Mouse (Mus musculus) megakaryocyte, adult 5-6 weeks (primary cell): ENCODE data around the gene Gna15. TPM values are rescaled to one million over a fixed set of nuclear protein-coding genes. Genes with fewer than 3 reads are reported as not detected.

Experiments
- ATAC-seq: 2 replicates; pipeline ENCODE4 v1.8.0; 2016; ENCODE audit warnings: mild to moderate bottlenecking, inconsistent platforms; ENCODE audit not compliant: poor library complexity, severe bottlenecking
- total RNA-seq, 2 experiments: library from RNA; stranded (forward) in 1 of 2; stranded (reverse) in 1 of 2; fragments of 153-499, 151-499 nt in 1 of 2; fragments of 221-1000, 200-1000 nt in 1 of 2; gene quantifications; 2 replicates each; pipeline versions ENCODE4 v1.2.3 to v1.2.4; 2015 to 2017

Gene Gna15
- total RNA-seq, 2 experiments from 2014 or later = 31.5 to 34.3 TPM

- ATAC-seq = peak; percentile 22
Measured at GRCm38 (mm10) chr10:81525017-81525694, 1.1 kb upstream of the Gna15 start.

GRCm38 (mm10) chr10:81523570-81523969 lies 455 bp downstream of the Gna15 start:
- ATAC-seq = 0 out of 2 replicates have a peak, but pooled peaks have one; percentile 13

GRCm38 (mm10) chr10:81523142-81523541 lies 883 bp downstream of the Gna15 start:
- ATAC-seq = no peak

- peak; percentile 22 for ATAC-seq
Measured at GRCm38 (mm10) chr10:81519978-81520365, 4.1 kb downstream of the Gna15 start.

GRCm38 (mm10) chr10:81519227-81519977 lies 4.6 kb downstream of the Gna15 start:
- peak; percentile 41 for ATAC-seq

- ATAC-seq = peak; percentile 42
Measured at GRCm38 (mm10) chr10:81518546-81518945, 5.5 kb downstream of the Gna15 start.

- peak; percentile 64 for ATAC-seq
Measured at GRCm38 (mm10) chr10:81517227-81517626, 6.8 kb downstream of the Gna15 start.

- no peak for ATAC-seq
Measured at GRCm38 (mm10) chr10:81513798-81514197, 10.2 kb downstream of the Gna15 start.

GRCm38 (mm10) chr10:81510246-81510810 lies 13.7 kb downstream of the Gna15 start:
- peak; percentile 68 for ATAC-seq

GRCm38 (mm10) chr10:81507691-81508489 lies 16.1 kb downstream of the Gna15 start:
- peak; percentile 57 for ATAC-seq

- ATAC-seq = no peak
Measured at GRCm38 (mm10) chr10:81507095-81507494, 16.9 kb downstream of the Gna15 start.

GRCm38 (mm10) chr10:81505016-81505664 lies 18.9 kb downstream of the Gna15 start:
- peak; percentile 23 for ATAC-seq

GRCm38 (mm10) chr10:81502658-81503057 lies 21.4 kb downstream of the Gna15 start:
- peak; percentile 67 for ATAC-seq

GRCm38 (mm10) chr10:81501863-81502262 lies 22.2 kb downstream of the Gna15 start:
- ATAC-seq = no peak

- no peak for ATAC-seq
Measured at GRCm38 (mm10) chr10:81500032-81500431, 24.0 kb downstream of the Gna15 start, which contains the start of gene S1pr4. Gene S1pr4 (minus strand): TSS chr10:81500132.

GRCm38 (mm10) chr10:81499250-81499901 lies 24.6 kb downstream of the Gna15 start:
- peak; percentile 32 for ATAC-seq

- ATAC-seq = 0 out of 2 replicates have a peak, but pooled peaks have one; percentile 5
Measured at GRCm38 (mm10) chr10:81498316-81499249, 25.4 kb downstream of the Gna15 start.

GRCm38 (mm10) chr10:81497401-81498270 lies 26.4 kb downstream of the Gna15 start:
- peak; percentile 23 for ATAC-seq
